Mouse (Mus musculus): ENCODE measurements around the gene Fam205c. TPM values are rescaled to one million over a fixed set of nuclear protein-coding genes. Genes with fewer than 3 reads are reported as not detected.

Fam205c gene
- not detected in 2 replicates for polyA plus RNA-seq (2012)

DNA sequence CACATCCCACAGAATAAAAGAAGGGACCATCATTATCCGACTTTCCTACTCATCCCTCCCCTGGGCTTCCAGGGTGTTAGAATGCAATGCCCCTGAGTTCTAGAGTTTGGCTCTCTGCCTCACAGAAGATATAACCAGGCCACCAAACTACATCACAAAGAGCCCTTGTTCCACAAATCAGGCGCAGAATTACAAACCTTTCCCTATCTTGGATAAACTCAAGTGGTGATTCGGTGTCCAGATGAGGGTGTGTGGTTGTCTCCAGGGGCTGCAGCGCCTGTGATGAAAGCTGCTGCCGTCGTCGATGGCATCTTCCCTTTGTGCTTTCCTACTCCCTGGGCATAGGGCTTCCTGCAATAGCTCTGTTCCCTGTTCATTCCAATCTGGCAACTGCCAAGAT, at the start of gene Fam205c:
TSS of gene Fam205c (minus strand) at position 101 of the 400 bp plus-strand sequence.
- TF ChIP-seq GATA1 (IDR thresholded peaks at IDR 0.05; ENCODE audit: low read length), result no peak

DNA sequence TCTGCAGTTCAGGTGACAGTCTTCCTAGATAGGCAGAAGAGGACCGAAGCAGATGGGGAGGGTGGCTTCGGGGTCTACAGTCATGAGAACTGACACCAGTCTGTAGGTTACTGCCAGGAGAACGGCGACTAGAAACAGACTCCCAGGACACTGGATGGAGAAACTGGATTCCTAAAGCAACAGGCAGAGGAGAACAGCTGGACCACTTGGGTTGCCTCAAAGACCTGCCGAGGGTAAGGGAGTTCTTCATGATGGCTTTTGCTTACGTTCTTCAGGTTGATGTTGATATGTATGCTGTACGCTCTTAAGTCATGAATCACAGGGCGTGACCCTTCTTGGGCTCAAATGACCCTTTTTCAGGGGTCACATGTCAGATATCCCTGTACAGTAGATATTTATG, 48.4 kb upstream of the Fam205c start:
- no peak for TF ChIP-seq GATA1 (IDR thresholded peaks at IDR 0.05; ENCODE audit: low read length)

DNA sequence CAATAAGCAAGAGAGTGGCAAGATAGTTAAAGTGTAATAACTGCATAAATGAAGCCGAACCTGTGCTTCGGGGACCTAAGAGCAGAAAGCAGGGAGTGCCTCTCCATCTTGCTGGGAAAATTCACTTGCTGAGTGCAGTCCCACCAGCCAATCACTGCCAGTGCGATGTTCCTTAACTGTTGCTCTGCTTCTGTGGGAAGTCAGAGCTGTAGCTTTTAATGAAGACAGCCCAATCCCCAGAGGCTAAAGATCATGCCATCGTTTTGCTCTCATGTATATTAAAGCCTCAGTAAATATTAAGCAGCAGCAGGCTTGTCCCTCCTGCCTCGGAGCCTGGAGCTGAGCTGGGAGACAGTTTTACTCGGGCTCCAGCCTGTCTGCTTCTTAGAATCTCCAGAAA, 48.0 kb upstream of the Fam205c start:
- no peak for TF ChIP-seq GATA1 (IDR thresholded peaks at IDR 0.05; ENCODE audit: low read length)

DNA sequence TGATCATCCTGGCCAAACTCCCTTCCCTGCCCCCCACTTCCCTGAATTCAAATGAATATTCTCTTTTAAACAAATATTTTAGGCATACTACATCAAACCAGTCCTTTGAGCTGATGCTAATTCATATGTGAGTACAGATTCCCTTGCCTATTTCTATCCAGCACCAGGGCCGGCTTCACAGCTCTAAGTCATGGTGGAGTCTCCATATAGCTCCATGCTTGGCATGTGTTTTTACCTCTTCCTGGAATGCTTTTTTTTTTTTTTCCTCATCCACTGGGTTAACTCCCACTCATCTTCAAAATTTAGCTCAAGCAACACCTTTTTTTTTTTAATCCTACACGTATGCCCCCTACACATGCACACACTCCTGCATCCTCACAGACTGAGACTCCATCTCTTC, 47.5 kb upstream of the Fam205c start:
- no peak for TF ChIP-seq GATA1 (IDR thresholded peaks at IDR 0.05; ENCODE audit: low read length)

DNA sequence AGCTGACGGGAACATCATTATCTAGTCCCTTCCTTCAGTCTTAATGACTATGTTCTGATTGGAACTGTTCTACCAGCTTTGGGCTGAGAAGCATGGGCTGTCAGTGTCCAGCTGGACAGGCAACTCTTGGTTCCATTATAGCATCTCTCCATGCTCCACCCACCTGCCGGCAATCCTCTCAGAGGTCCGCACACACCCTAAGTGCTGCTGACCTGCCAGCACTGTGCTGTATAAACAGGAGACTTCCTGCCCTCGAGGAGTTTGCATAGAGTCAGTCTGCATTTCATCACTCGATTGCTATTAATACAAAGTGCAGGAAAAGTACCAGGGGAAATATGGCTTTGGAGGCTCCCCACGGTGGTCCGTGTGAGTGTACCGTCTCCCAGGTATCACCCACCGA, 46.7 kb upstream of the Fam205c start:
- TF ChIP-seq GATA1 (IDR thresholded peaks at IDR 0.05; ENCODE audit: low read length), result no peak

DNA sequence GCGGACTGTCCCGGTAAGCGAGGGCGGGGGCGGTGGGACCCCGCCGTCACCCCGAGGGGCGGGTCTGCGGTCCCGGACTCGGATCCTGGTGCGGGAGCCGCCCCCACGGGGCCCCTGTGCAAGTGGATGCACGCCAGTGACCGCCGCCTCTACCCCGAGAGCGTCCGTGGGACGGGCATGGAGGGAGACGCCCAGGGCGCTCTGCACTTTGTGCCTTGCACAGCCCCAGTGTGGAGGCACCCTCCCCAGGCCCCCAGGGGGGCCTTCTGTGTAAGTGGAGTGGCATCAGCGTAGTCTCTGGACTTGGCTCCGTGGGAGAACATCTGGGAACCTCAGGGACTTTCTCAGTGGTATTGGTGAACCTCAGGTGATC, 43.4 kb upstream of the Fam205c start:
- TF ChIP-seq GATA1 (IDR thresholded peaks at IDR 0.05; ENCODE audit: low read length), result no peak

DNA sequence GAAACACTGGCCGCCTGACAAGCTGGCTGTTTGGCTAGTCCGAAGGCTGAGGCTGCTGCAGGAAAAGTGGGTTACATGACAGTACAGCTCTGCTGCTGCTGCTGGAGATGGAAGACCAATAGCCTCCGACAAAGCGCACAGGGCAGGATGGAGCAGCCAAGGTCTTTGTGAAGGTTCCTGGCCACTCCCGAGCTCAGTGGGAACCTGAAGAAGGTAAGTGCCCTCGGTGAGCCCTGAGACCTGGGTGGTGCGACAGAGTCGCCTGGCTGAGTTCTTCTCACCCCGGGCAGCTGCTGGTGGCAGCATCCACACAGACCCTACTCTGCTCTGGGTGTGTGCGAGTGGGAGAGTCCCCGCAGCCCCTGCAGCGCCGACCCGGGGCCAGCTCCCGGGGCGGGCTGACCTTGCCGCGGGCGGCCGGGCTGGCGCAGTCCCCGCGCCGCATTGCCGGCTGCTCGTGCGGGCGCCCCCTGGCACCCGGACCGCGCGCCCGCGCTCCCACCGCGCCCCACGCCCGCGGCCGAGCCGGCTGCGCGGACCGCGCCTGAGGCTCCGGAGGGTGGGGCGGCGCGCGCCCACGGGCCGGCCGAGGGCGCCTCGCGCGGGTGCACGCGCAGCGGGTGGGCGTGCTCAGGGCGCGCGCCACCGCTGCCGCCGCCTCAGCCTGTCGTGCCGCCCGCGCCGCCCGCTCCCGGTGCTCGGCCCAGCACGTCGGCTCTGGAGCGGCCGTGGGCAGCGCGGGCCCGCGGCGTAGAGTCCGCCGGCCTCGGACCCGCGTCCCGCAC, 42.8 kb upstream of the Fam205c start, which contains the start of gene Phf24:
TSS of gene Phf24 (plus strand) at position 44 of the 785 bp plus-strand sequence.
- no peak for TF ChIP-seq GATA1 (IDR thresholded peaks at IDR 0.05; ENCODE audit: low read length)

DNA sequence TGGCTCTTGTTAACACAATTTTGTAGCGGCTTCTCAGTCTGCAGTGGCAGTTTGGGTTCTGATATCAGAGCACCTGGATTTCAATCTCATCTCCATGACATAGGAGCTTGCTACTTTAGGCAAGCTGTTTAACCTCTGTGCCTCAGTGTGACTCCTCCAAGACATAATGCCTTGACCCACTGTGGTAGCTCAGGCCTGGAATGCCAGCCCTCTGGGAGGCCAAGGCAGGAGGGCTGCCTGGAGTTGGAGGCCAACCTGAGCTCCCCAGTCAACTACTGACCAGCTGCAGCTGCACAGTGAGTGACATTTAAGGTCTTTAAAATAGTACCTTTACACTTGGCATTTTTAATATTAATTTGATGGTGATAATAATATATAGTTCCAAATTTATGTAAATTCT, 41.9 kb upstream of the Fam205c start:
- TF ChIP-seq GATA1 (IDR thresholded peaks at IDR 0.05; ENCODE audit: low read length), result no peak

DNA sequence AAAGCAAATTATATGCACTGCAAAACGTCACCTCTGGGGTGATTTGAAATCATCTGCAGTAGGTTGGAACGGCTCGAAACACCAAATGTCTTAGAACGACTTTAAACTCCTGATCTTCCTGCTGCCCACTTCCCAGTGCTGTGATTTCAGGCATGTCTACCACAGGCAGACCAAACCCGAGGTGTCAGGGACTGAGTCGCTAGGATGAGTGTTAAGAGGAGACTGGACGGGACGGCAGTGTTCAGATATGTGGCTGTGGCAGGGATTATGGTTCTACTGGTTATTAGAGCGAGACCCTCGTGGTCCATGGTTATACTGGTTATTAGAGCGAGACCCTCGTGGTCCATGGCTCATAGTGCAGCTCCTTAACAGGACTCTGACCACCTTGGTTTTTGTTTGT, 41.3 kb upstream of the Fam205c start:
- no peak for TF ChIP-seq GATA1 (IDR thresholded peaks at IDR 0.05; ENCODE audit: low read length)

DNA sequence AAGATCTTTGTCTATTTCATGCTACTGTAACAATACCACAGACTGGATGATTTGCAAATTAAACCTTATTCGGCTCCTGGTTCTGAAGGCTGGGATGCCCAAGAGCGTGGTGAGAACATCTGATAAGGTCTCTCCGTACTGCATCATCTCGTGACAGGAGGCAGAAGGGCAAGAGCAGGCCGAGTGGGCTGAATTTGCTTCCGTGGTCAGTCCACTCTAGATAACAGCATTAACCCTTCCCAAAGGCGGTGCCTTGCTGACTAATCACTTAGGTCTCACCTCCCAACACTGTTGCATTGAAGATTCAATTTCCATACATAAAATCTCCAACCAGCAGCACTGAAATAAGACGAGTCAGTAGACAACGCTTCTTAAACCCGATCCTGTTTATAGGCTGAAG, 39.4 kb upstream of the Fam205c start:
- no peak for TF ChIP-seq GATA1 (IDR thresholded peaks at IDR 0.05; ENCODE audit: low read length)

DNA sequence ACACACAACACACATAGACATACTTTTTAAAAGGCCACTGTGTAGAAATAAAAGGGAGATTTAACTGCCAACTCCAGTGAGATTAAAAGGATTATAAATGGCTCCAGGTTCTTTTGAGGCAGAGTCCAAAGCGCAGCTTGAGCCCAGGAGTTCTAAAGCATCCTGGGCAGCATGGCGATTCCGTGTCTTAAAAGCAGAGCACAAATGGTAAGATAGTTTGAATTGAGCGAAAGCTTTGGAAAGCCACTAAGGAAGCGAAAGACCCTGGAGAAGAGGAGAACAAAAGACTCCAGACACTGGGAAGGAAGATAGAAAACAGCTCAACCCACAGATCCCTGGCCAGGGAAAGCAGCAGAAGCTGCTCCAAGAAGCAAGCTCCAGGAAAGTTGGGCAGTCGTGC, 30.9 kb upstream of the Fam205c start:
- TF ChIP-seq GATA1 (IDR thresholded peaks at IDR 0.05; ENCODE audit: low read length), result no peak

DNA sequence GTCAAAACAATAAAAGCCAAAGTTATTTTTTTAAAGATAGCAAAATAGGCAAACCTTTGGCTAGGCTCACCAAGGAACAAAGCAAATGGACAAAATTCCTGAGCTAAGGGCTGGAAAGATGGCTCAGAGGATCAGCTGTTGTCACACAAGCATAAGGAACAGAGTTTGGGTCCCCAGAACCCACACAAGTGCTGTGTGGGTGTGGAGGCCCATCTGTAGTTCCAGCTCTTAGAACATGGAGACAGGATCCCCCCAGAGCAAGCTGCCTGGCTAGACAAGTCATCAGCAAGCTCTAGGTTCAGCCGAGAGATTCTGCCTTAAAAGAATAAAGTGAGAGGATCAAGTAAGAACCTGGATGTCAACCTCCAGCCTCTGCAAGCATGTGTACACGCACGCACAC, 30.5 kb upstream of the Fam205c start:
- no peak for TF ChIP-seq GATA1 (IDR thresholded peaks at IDR 0.05; ENCODE audit: low read length)

DNA sequence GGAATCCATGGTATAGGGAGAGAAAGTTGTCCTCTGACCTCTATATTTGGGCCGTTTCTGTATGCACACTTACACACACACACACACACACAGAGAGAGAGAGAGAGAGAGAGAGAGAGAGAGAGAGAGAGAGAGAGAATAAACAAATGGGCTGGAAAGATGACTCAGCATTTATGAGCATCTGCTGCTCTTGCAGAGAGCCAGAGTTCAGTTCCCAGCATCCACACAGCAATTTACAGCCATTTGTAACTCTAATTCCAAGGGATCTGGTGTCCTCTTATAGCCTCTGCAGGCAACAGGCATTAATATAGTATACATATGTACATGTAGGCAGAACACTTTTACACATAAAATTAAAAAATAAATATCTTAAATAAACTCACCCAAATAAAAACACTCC, 29.9 kb upstream of the Fam205c start:
- TF ChIP-seq GATA1 (IDR thresholded peaks at IDR 0.05; ENCODE audit: low read length), result no peak

DNA sequence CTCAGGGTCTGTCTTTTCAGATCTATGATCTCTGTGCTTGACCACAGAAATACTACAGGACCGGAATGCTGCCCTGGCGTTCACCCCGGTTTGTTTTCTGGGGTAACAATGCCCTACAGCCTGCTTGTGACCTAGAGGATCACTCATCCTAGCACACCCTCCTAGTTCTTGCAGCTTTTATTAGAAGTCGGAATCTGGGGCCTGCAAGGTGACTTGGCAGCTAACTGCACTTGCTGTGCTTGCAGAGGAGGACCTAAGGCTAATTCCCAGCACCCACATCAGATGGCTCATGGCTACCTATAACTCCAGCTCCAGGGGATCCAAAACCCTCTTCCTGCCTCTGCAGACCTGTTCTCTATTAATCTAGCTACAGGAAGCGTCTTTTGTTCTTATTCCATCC, 28.7 kb upstream of the Fam205c start:
- no peak for TF ChIP-seq GATA1 (IDR thresholded peaks at IDR 0.05; ENCODE audit: low read length)

DNA sequence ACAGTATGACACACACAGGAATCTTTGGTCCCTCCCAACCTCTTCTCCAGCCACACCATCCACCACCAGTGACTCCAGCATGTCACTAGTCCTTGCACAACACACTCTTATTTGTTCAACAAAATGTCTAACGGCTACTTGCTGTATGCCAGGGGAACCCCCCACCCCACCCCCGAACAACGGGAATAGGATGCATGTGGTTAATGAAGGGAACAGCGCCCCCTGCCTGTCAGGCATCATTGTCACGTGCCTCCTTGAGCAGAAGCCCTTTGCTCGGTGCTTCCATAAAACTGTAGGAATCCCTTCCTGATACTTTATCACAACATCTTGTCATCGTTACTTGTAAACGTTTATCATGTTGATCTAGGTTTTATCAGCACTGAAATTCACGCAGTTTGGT, 28.1 kb upstream of the Fam205c start:
- TF ChIP-seq GATA1 (IDR thresholded peaks at IDR 0.05; ENCODE audit: low read length), result no peak

DNA sequence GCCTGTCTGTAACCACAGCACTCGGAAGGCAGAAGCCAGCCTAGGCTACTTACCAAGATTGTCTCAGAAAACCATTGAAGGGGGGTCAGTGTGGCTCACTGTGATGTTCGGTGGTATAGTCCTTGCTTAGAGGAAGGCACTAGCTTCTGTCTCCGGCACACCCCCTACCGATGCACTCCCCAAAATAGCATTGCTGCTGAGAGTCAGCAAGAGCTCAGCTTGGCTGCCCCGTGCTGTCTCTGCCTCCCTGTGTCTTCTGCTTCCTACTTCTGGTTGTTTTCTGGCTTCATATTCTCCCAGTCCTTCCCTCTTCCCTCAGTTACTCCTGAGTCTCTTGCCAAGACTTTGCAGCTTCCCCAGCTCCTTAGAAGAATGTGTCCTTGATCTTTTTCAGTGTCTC, 26.8 kb upstream of the Fam205c start:
- no peak for TF ChIP-seq GATA1 (IDR thresholded peaks at IDR 0.05; ENCODE audit: low read length)

DNA sequence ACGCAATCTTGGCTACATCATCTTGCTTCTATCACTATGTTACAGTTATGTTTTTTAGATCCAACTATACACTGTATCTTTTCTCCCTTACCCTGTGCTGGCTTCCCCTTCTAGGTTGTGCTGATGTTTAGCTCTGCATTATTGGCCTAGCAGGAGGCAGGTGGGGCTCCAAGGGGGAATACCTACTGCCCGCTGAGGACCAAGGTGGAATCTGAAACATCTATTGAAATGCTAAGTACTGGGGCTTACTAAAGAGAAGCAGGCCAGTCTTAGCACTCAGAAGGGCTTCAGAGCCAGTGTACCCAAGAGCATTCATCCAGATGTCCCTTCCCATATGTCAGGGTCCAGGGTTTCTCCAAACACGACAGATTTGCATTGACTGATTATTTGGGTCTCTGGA, 24.9 kb upstream of the Fam205c start:
- TF ChIP-seq GATA1 (IDR thresholded peaks at IDR 0.05; ENCODE audit: low read length), result no peak

DNA sequence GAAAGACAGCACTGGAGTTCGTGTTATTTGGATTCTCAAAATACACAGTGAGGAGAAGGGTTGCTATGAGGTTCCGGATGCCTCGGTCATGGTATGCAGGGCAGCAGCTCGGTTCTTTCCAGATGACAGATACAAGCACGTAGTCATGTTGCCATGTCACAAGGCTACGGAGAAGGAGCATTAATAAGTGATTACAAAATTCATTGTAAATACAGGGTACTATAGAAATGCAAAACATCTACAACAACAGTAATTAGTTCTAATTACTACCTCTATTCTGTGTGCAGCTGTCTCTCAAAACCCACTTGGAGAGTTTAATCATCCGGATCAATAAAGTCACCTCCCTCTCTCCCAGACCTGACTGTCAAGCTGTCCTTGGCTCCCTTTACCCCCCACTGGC, 21.1 kb upstream of the Fam205c start:
- no peak for TF ChIP-seq GATA1 (IDR thresholded peaks at IDR 0.05; ENCODE audit: low read length)

Data from G1E-ER4 (cell line).